Mouse (Mus musculus): ENCODE measurements around the gene Olfr960. TPM values are rescaled to one million over a fixed set of nuclear protein-coding genes. Genes with fewer than 3 reads are reported as not detected.
A peak's percentile ranks its signal among the peaks of the same experiment; 100 is the strongest.

Olfr960 gene
- not detected for total RNA-seq (2022)

- DNase-seq (ENCODE audit: low spot score in 2 of 2) = no peak
Measured at GRCm38 (mm10) chr9:39621073-39621472, at the start of gene Olfr960. TSS of gene Olfr960 (plus strand) at chr9:39621373.

- no peak for DNase-seq (ENCODE audit: low spot score in 2 of 2)
Measured at GRCm38 (mm10) chr9:39575469-39575868, 45.7 kb upstream of the Olfr960 start, which contains the start of gene Olfr959. TSS of gene Olfr959 (minus strand) at chr9:39575569.

- DNase-seq (ENCODE audit: low spot score in 2 of 2) = no peak
Measured at GRCm38 (mm10) chr9:39577050-39577449, 44.1 kb upstream of the Olfr960 start.

- no peak for DNase-seq (ENCODE audit: low spot score in 2 of 2)
Measured at GRCm38 (mm10) chr9:39602536-39603332, 18.4 kb upstream of the Olfr960 start.

- DNase-seq (ENCODE audit: low spot score in 2 of 2) = peak in 1 of 2 experiments; percentile 4
Measured at GRCm38 (mm10) chr9:39603333-39603845, 17.8 kb upstream of the Olfr960 start.

GRCm38 (mm10) chr9:39603999-39604453 is 17.1 kb upstream of the Olfr960 start, which contains the start of gene AW551984:
TSS of gene AW551984 (minus strand) at chr9:39604403.
- no peak for DNase-seq (ENCODE audit: low spot score in 2 of 2)

- no peak for DNase-seq (ENCODE audit: low spot score in 2 of 2)
Measured at GRCm38 (mm10) chr9:39608497-39608896, 12.7 kb upstream of the Olfr960 start.

- DNase-seq (ENCODE audit: low spot score in 2 of 2) = no peak
Measured at GRCm38 (mm10) chr9:39610355-39610754, 10.8 kb upstream of the Olfr960 start, which contains the start of gene Olfr148. TSS of gene Olfr148 (plus strand) at chr9:39610655.

- DNase-seq (ENCODE audit: low spot score in 2 of 2) = no peak
Measured at GRCm38 (mm10) chr9:39611953-39612352, 9.2 kb upstream of the Olfr960 start.

GRCm38 (mm10) chr9:39623783-39624182 is 2.6 kb downstream of the Olfr960 start:
- no peak for DNase-seq (ENCODE audit: low spot score in 2 of 2)

- no peak for DNase-seq (ENCODE audit: low spot score in 2 of 2)
Measured at GRCm38 (mm10) chr9:39624711-39625110, 3.5 kb downstream of the Olfr960 start.

- DNase-seq (ENCODE audit: low spot score in 2 of 2) = no peak
Measured at GRCm38 (mm10) chr9:39629069-39629468, 7.9 kb downstream of the Olfr960 start.

- no peak for DNase-seq (ENCODE audit: low spot score in 2 of 2)
Measured at GRCm38 (mm10) chr9:39633913-39634594, 12.9 kb downstream of the Olfr960 start.

- DNase-seq (ENCODE audit: low spot score in 2 of 2) = no peak
Measured at GRCm38 (mm10) chr9:39644785-39645184, 23.6 kb downstream of the Olfr960 start, which contains the start of gene Olfr961. TSS of gene Olfr961 (plus strand) at chr9:39645085.

GRCm38 (mm10) chr9:39647382-39647781 is 26.2 kb downstream of the Olfr960 start:
- DNase-seq (ENCODE audit: low spot score in 2 of 2) = no peak

- no peak for DNase-seq (ENCODE audit: low spot score in 2 of 2)
Measured at GRCm38 (mm10) chr9:39654756-39655396, 33.7 kb downstream of the Olfr960 start.

GRCm38 (mm10) chr9:39666905-39667304 is 45.7 kb downstream of the Olfr960 start, which contains the start of gene Olfr963:
TSS of gene Olfr963 (plus strand) at chr9:39667205.
- DNase-seq (ENCODE audit: low spot score in 2 of 2) = no peak

- DNase-seq (ENCODE audit: low spot score in 2 of 2) = no peak
Measured at GRCm38 (mm10) chr9:39669723-39670122, 48.5 kb downstream of the Olfr960 start.

Data from gastrocnemius, adult 8-10 months (tissue).